Mouse (Mus musculus) kidney, embryonic 14.5 days (tissue): ENCODE data around the gene E030018B13Rik. TPM values are rescaled to one million over a fixed set of nuclear protein-coding genes. Genes with fewer than 3 reads are reported as not detected.

Source experiments
- ATAC-seq: fragments of 200-750 bp; cut with Nextera tagmentation; 2 replicates; pipeline ENCODE4 v1.8.0; 2017; ENCODE audit warnings: moderate number of reproducible peaks, mild to moderate bottlenecking, moderate TSS enrichment, moderate library complexity; ENCODE audit not compliant: low FRiP score, low TSS enrichment
- H3K27ac ChIP-seq: fragments of 300-500 bp; sonication (generic); 2 replicates; pipeline ENCODE4 v1.5.1; 2014; ENCODE audit warnings: low read depth, mild to moderate bottlenecking, low read length, moderate library complexity, mixed read lengths
- H3K27me3 ChIP-seq: fragments of 300-500 bp; sonication (generic); 2 replicates; pipeline ENCODE4 v1.6.1; 2014; ENCODE audit warnings: mild to moderate bottlenecking, low read length; ENCODE audit not compliant: control insufficient read depth, insufficient read depth
- H3K36me3 ChIP-seq: fragments of 300-500 bp; sonication (generic); 2 replicates; pipeline ENCODE4 v1.6.1; 2014; ENCODE audit warnings: low read length, mixed read lengths; ENCODE audit not compliant: control insufficient read depth, insufficient read depth
- H3K4me1 ChIP-seq: fragments of 300-500 bp; sonication (generic); 2 replicates; pipeline ENCODE4 v1.6.1; 2014; ENCODE audit warnings: low read length, mixed read lengths; ENCODE audit not compliant: control insufficient read depth, insufficient read depth
- H3K4me2 ChIP-seq: fragments of 300-500 bp; sonication (generic); replicated peaks from 2 replicates; pipeline ENCODE4 v1.6.1; 2014; ENCODE audit warnings: low read depth, mild to moderate bottlenecking, low read length
- H3K4me3 ChIP-seq: fragments of 300-500 bp; sonication (generic); 2 replicates; pipeline ENCODE4 v1.5.1; 2014; ENCODE audit warnings: mild to moderate bottlenecking, low read length
- H3K9ac ChIP-seq: fragments of 300-500 bp; sonication (generic); 2 replicates; pipeline ENCODE4 v1.6.1; 2014; ENCODE audit warnings: low read depth, mild to moderate bottlenecking, low read length, moderate library complexity
- H3K9me3 ChIP-seq: fragments of 300-500 bp; sonication (generic); 2 replicates; pipeline ENCODE4 v1.6.1; 2016; ENCODE audit warnings: low read length; ENCODE audit not compliant: control insufficient read depth
- WGBS: fragments of 180-500 bp; shearing (Covaris S2); extraction: QIAGEN DNeasy Blood & Tissue Kit; methylation state at CpG from one replicate; pipeline ENCODE4 v1.1.7; 2014; 5-methylcytosine and 5-hydroxymethylcytosine counted together
- polyA plus RNA-seq: library from polyadenylated mRNA; unstranded; fragments of >200 nt; fragmentation: Nextera tagmentation; extraction: Ambion mirVana; gene quantifications from 2 replicates; pipeline ENCODE4 v1.2.1, GENCODE M21; 2014

The E030018B13Rik gene
- polyA plus RNA-seq = 0.35 TPM in 1 of 2 replicates, not detected in the other

GRCm38 (mm10) chr7:63916268-63916907 lies at the start of gene E030018B13Rik:
TSS of gene E030018B13Rik (plus strand) at chr7:63916857.
- ATAC-seq = no peak
- H3K4me1 ChIP-seq = peaks cover 31% of the 10 kb centered on the region
- H3K4me2 ChIP-seq = no peak within 1 kb of the TSS
- no peak within 1 kb of the TSS for H3K4me3 ChIP-seq
- H3K27me3 ChIP-seq = no peaks in the 10 kb centered on the region
- no peak within 1 kb of the TSS for H3K9ac ChIP-seq
- 86% methylated on average over 6 of the region's 6 CpGs for WGBS
- H3K9me3 ChIP-seq = no peaks in the 10 kb centered on the region
- no peak within 1 kb of the TSS for H3K27ac ChIP-seq
- H3K36me3 ChIP-seq = no peaks in the 10 kb centered on the region

- H3K9ac ChIP-seq = no peak overlapping the region
- H3K4me3 ChIP-seq = no peak overlapping the region
- no peak for ATAC-seq
- no peak overlapping the region for H3K4me2 ChIP-seq
- no peaks in the 10 kb centered on the region for H3K4me1 ChIP-seq
- no peaks in the 10 kb centered on the region for H3K9me3 ChIP-seq
- H3K36me3 ChIP-seq = no peaks in the 10 kb centered on the region
- no peaks in the 10 kb centered on the region for H3K27me3 ChIP-seq
- H3K27ac ChIP-seq = no peak overlapping the region
- 80% methylated on average over 6 of the region's 6 CpGs for WGBS
Measured at GRCm38 (mm10) chr7:63868356-63868918, 48.2 kb upstream of the E030018B13Rik start.

- 81% methylated on average over 6 of the region's 6 CpGs for WGBS
- no peak overlapping the region for H3K4me2 ChIP-seq
- no peaks in the 10 kb centered on the region for H3K36me3 ChIP-seq
- H3K4me3 ChIP-seq = no peak overlapping the region
- ATAC-seq = no peak
- H3K27ac ChIP-seq = no peak overlapping the region
- H3K9me3 ChIP-seq = no peaks in the 10 kb centered on the region
- no peaks in the 10 kb centered on the region for H3K27me3 ChIP-seq
- no peaks in the 10 kb centered on the region for H3K4me1 ChIP-seq
- H3K9ac ChIP-seq = no peak overlapping the region
Measured at GRCm38 (mm10) chr7:63871698-63872097, 45.0 kb upstream of the E030018B13Rik start.

- ATAC-seq = no peak
- WGBS = 68% methylated on average over 12 of the region's 12 CpGs
- H3K9ac ChIP-seq = no peak overlapping the region
- H3K4me3 ChIP-seq = no peak overlapping the region
- no peaks in the 10 kb centered on the region for H3K9me3 ChIP-seq
- no peak overlapping the region for H3K4me2 ChIP-seq
- no peak overlapping the region for H3K27ac ChIP-seq
- H3K27me3 ChIP-seq = no peaks in the 10 kb centered on the region
- no peaks in the 10 kb centered on the region for H3K36me3 ChIP-seq
- no peaks in the 10 kb centered on the region for H3K4me1 ChIP-seq
Measured at GRCm38 (mm10) chr7:63873880-63874279, 42.8 kb upstream of the E030018B13Rik start.

GRCm38 (mm10) chr7:63875686-63876085 lies 41.0 kb upstream of the E030018B13Rik start:
- H3K9ac ChIP-seq = no peak overlapping the region
- no peaks in the 10 kb centered on the region for H3K9me3 ChIP-seq
- H3K4me3 ChIP-seq = no peak overlapping the region
- H3K36me3 ChIP-seq = no peaks in the 10 kb centered on the region
- H3K4me2 ChIP-seq = no peak overlapping the region
- no peaks in the 10 kb centered on the region for H3K4me1 ChIP-seq
- H3K27ac ChIP-seq = no peak overlapping the region
- no peak for ATAC-seq
- no peaks in the 10 kb centered on the region for H3K27me3 ChIP-seq

- Histone ChIP-seq H3K9ac (no peak overlapping the region), H3K36me3 (no peaks in the 10 kb centered on the region), H3K4me2 (no peak overlapping the region), H3K9me3 (no peaks in the 10 kb centered on the region), H3K4me1 (no peaks in the 10 kb centered on the region), H3K4me3 (no peak overlapping the region), H3K27me3 (no peaks in the 10 kb centered on the region), H3K27ac (no peak overlapping the region)
- ATAC-seq = no peak
- WGBS = 87% methylated on average over 2 of the region's 2 CpGs
Measured at GRCm38 (mm10) chr7:63876640-63877039, 40.0 kb upstream of the E030018B13Rik start.

- Histone ChIP-seq H3K27ac (no peak overlapping the region), H3K9me3 (no peaks in the 10 kb centered on the region), H3K27me3 (no peaks in the 10 kb centered on the region), H3K4me2 (no peak overlapping the region), H3K9ac (no peak overlapping the region), H3K4me3 (no peak overlapping the region), H3K4me1 (no peaks in the 10 kb centered on the region), H3K36me3 (no peaks in the 10 kb centered on the region)
- 34% methylated on average over 14 of the region's 14 CpGs for WGBS
- 0 out of 2 replicates have a peak, but pooled peaks have one; percentile 40 for ATAC-seq
Measured at GRCm38 (mm10) chr7:63877610-63878009, 39.0 kb upstream of the E030018B13Rik start.

- no peak overlapping the region for H3K9ac ChIP-seq
- H3K36me3 ChIP-seq = no peaks in the 10 kb centered on the region
- no peaks in the 10 kb centered on the region for H3K9me3 ChIP-seq
- H3K4me3 ChIP-seq = no peak overlapping the region
- H3K27ac ChIP-seq = no peak overlapping the region
- no peaks in the 10 kb centered on the region for H3K4me1 ChIP-seq
- 82% methylated on average over 6 of the region's 6 CpGs for WGBS
- H3K4me2 ChIP-seq = no peak overlapping the region
- no peaks in the 10 kb centered on the region for H3K27me3 ChIP-seq
- ATAC-seq = no peak
Measured at GRCm38 (mm10) chr7:63879583-63879982, 37.1 kb upstream of the E030018B13Rik start.

GRCm38 (mm10) chr7:63882739-63883138 lies 33.9 kb upstream of the E030018B13Rik start:
- 0 out of 2 replicates have a peak, but pooled peaks cover 4% of the 10 kb centered on the region for H3K4me1 ChIP-seq
- H3K27me3 ChIP-seq = no peaks in the 10 kb centered on the region
- no peaks in the 10 kb centered on the region for H3K36me3 ChIP-seq
- 87% methylated on average over 7 of the region's 7 CpGs for WGBS
- H3K9ac ChIP-seq = no peak overlapping the region
- no peak for ATAC-seq
- no peak overlapping the region for H3K27ac ChIP-seq
- no peaks in the 10 kb centered on the region for H3K9me3 ChIP-seq
- H3K4me3 ChIP-seq = no peak overlapping the region
- no peak overlapping the region for H3K4me2 ChIP-seq
